Mouse (Mus musculus) mesoderm, embryonic 11.5 days (tissue): ENCODE data around the gene Wdtc1.

ENCODE experiments used
- DNase-seq: peaks from one replicate; pipeline ENCODE4 v3.0.0-alpha.2; 2012; ENCODE audit warnings: low read depth, low spot score

Gene Wdtc1

GRCm38 (mm10) chr4:133375812-133376577 lies 22.7 kb upstream of the Wdtc1 start:
- DNase-seq: no peak

GRCm38 (mm10) chr4:133374011-133374410 lies 20.7 kb upstream of the Wdtc1 start:
- DNase-seq: no peak

- no peak for DNase-seq
Measured at GRCm38 (mm10) chr4:133372278-133372665, 19.0 kb upstream of the Wdtc1 start.

GRCm38 (mm10) chr4:133371621-133372277 lies 18.5 kb upstream of the Wdtc1 start:
- no peak for DNase-seq

GRCm38 (mm10) chr4:133370298-133371274 lies 17.3 kb upstream of the Wdtc1 start:
- no peak for DNase-seq

- peak; percentile 95 for DNase-seq
Measured at GRCm38 (mm10) chr4:133369553-133370297, 16.4 kb upstream of the Wdtc1 start, which contains the start of gene Slc9a1. Slc9a1 (plus strand) TSS chr4:133369706.

GRCm38 (mm10) chr4:133354641-133355040 lies 1.4 kb upstream of the Wdtc1 start:
- no peak for DNase-seq

- no peak for DNase-seq
Measured at GRCm38 (mm10) chr4:133352797-133353196, 484 bp downstream of the Wdtc1 start.

- no peak for DNase-seq
Measured at GRCm38 (mm10) chr4:133348051-133348775, 5.1 kb downstream of the Wdtc1 start.

- DNase-seq: no peak
Measured at GRCm38 (mm10) chr4:133347624-133348023, 5.7 kb downstream of the Wdtc1 start.

GRCm38 (mm10) chr4:133346577-133346976 lies 6.7 kb downstream of the Wdtc1 start:
- DNase-seq: no peak

GRCm38 (mm10) chr4:133345702-133346101 lies 7.6 kb downstream of the Wdtc1 start:
- DNase-seq: no peak

GRCm38 (mm10) chr4:133344112-133344511 lies 9.2 kb downstream of the Wdtc1 start:
- peak; percentile 37 for DNase-seq

GRCm38 (mm10) chr4:133340217-133340616 lies 13.1 kb downstream of the Wdtc1 start:
- DNase-seq: no peak

- peak; percentile 95 for DNase-seq
Measured at GRCm38 (mm10) chr4:133339148-133339749, 14.0 kb downstream of the Wdtc1 start.

- DNase-seq: peak; percentile 25
Measured at GRCm38 (mm10) chr4:133338521-133339095, 14.7 kb downstream of the Wdtc1 start.

GRCm38 (mm10) chr4:133337833-133338520 lies 15.3 kb downstream of the Wdtc1 start:
- DNase-seq: no peak

- DNase-seq: no peak
Measured at GRCm38 (mm10) chr4:133333306-133333705, 20.0 kb downstream of the Wdtc1 start.

- DNase-seq: no peak
Measured at GRCm38 (mm10) chr4:133330296-133330695, 23.0 kb downstream of the Wdtc1 start.
